In genomic region chr6:46763481-46763880, GRCm38 (mm10) we compare ENCODE assay signal across 21 mouse cellular contexts.
A peak's percentile ranks its signal among the peaks of the same experiment; 100 is the strongest.
DNase-seq lines count a peak whose midpoint lies in the region; ATAC-seq lines count a peak whose summit lies in the region.
"Had no signal": no experiment of that assay in that cellular context is flagged by ENCODE, and none has a peak within 500 bp of the region (broad histone marks: within the 10 kb centered on the region; RNA-seq: fewer than 3 reads in every experiment).

No protein-coding gene starts in this region.

- no peaks in the 10 kb centered on the region for H3K9me3 ChIP-seq in hindbrain, embryonic 11.5 days (ENCODE audit: control insufficient read depth, low read length)
- H3K9me3 ChIP-seq in hindbrain, embryonic 14.5 days (ENCODE audit: control insufficient read depth, low read length) = no peaks in the 10 kb centered on the region
- H3K9me3 ChIP-seq in midbrain, embryonic 11.5 days (ENCODE audit: control insufficient read depth, low read length) = no peaks in the 10 kb centered on the region
- no peaks in the 10 kb centered on the region for H3K9me3 ChIP-seq in midbrain, embryonic 15.5 days
- no peaks in the 10 kb centered on the region for H3K9me3 ChIP-seq in hindbrain, embryonic 13.5 days
- H3K9me3 ChIP-seq: forebrain, embryonic 12.5 days; heart, embryonic 15.5 days; hindbrain, embryonic 15.5 days; stomach, embryonic 15.5 days had no signal

- no peaks in the 10 kb centered on the region for H3K27me3 ChIP-seq in hindbrain, embryonic 11.5 days (ENCODE audit: control insufficient read depth, insufficient read depth, low read length)
- no peaks in the 10 kb centered on the region for H3K27me3 ChIP-seq in hindbrain, embryonic 14.5 days (ENCODE audit: control insufficient read depth, insufficient read depth, low read length)
- no peaks in the 10 kb centered on the region for H3K27me3 ChIP-seq in midbrain, embryonic 11.5 days (ENCODE audit: control insufficient read depth, insufficient read depth, low read length)
- H3K27me3 ChIP-seq in midbrain, embryonic 15.5 days (replicated peaks) = no peaks in the 10 kb centered on the region
- H3K27me3 ChIP-seq in hindbrain, embryonic 13.5 days = no peaks in the 10 kb centered on the region
- H3K27me3 ChIP-seq: forebrain, embryonic 12.5 days; heart, embryonic 15.5 days; hindbrain, embryonic 15.5 days; stomach, embryonic 15.5 days had no signal

- 23% methylated on average over 3 of the region's 3 CpGs for WGBS in hindbrain, embryonic 11.5 days
- WGBS in hindbrain, embryonic 14.5 days = 21% methylated on average over 3 of the region's 3 CpGs
- WGBS in midbrain, embryonic 11.5 days = 25% methylated on average over 3 of the region's 3 CpGs
- WGBS in midbrain, embryonic 15.5 days = 14% methylated on average over 3 of the region's 3 CpGs
- WGBS in hindbrain, embryonic 13.5 days = 23% methylated on average over 3 of the region's 3 CpGs

- H3K36me3 ChIP-seq in hindbrain, embryonic 11.5 days (ENCODE audit: control insufficient read depth, insufficient read depth, low read length) = no peaks in the 10 kb centered on the region
- no peaks in the 10 kb centered on the region for H3K36me3 ChIP-seq in hindbrain, embryonic 14.5 days (replicated peaks; ENCODE audit: control insufficient read depth, insufficient read depth)
- no peaks in the 10 kb centered on the region for H3K36me3 ChIP-seq in midbrain, embryonic 11.5 days (ENCODE audit: control insufficient read depth, insufficient read depth, low read length)
- no peaks in the 10 kb centered on the region for H3K36me3 ChIP-seq in midbrain, embryonic 15.5 days (replicated peaks)
- H3K36me3 ChIP-seq in hindbrain, embryonic 13.5 days = no peaks in the 10 kb centered on the region
- H3K36me3 ChIP-seq: forebrain, embryonic 12.5 days; heart, embryonic 15.5 days; hindbrain, embryonic 15.5 days; stomach, embryonic 15.5 days had no signal

- peak overlapping the region; percentile 17; the same call in 1 of the 2 replicates for H3K27ac ChIP-seq in hindbrain, embryonic 11.5 days (ENCODE audit: low read depth, low read length)
- no peak overlapping the region for H3K27ac ChIP-seq in hindbrain, embryonic 14.5 days
- H3K27ac ChIP-seq in midbrain, embryonic 11.5 days (ENCODE audit: low read depth, low read length) = 0 out of 2 replicates have a peak overlapping the region, but pooled peaks have one; percentile 5
- H3K27ac ChIP-seq in midbrain, embryonic 15.5 days = no peak overlapping the region
- no peak overlapping the region for H3K27ac ChIP-seq in hindbrain, embryonic 13.5 days
- H3K27ac ChIP-seq: forebrain, embryonic 12.5 days; heart, embryonic 15.5 days; hindbrain, embryonic 15.5 days; stomach, embryonic 15.5 days had no signal

- peak; percentile 80 for ATAC-seq in hindbrain, embryonic 11.5 days (ENCODE audit: low FRiP score)
- no peak for ATAC-seq in hindbrain, embryonic 14.5 days (ENCODE audit: low FRiP score)
- ATAC-seq in midbrain, embryonic 11.5 days (ENCODE audit: low FRiP score) = peak; percentile 88
- no peak for ATAC-seq in midbrain, embryonic 15.5 days (replicated peaks)
- ATAC-seq in hindbrain, embryonic 13.5 days (ENCODE audit: low FRiP score) = peak; percentile 46

- H3K4me2 ChIP-seq in hindbrain, embryonic 11.5 days (replicated peaks; ENCODE audit: low read depth, low read length) = no peak overlapping the region
- H3K4me2 ChIP-seq in hindbrain, embryonic 14.5 days (replicated peaks) = no peak overlapping the region
- no peak overlapping the region for H3K4me2 ChIP-seq in midbrain, embryonic 11.5 days
- H3K4me2 ChIP-seq in midbrain, embryonic 15.5 days = no peak overlapping the region
- no peak overlapping the region for H3K4me2 ChIP-seq in hindbrain, embryonic 13.5 days
- H3K4me2 ChIP-seq: forebrain, embryonic 12.5 days; heart, embryonic 15.5 days; hindbrain, embryonic 15.5 days; stomach, embryonic 15.5 days had no signal

- 0 out of 2 replicates have a peak, but pooled peaks cover 3% of the 10 kb centered on the region for H3K4me1 ChIP-seq in hindbrain, embryonic 11.5 days (replicated peaks; ENCODE audit: control insufficient read depth, insufficient read depth, low read length)
- H3K4me1 ChIP-seq in hindbrain, embryonic 14.5 days (replicated peaks; ENCODE audit: control insufficient read depth, insufficient read depth, low read length) = no peaks in the 10 kb centered on the region
- H3K4me1 ChIP-seq in midbrain, embryonic 11.5 days (ENCODE audit: control insufficient read depth, insufficient read depth, low read length) = peaks cover 5% of the 10 kb centered on the region; the same call in 1 of the 2 replicates
- H3K4me1 ChIP-seq in midbrain, embryonic 15.5 days = no peaks in the 10 kb centered on the region
- H3K4me1 ChIP-seq in hindbrain, embryonic 13.5 days (replicated peaks) = 0 out of 2 replicates have a peak, but pooled peaks cover 5% of the 10 kb centered on the region
- H3K4me1 ChIP-seq: heart, embryonic 15.5 days; hindbrain, embryonic 15.5 days; stomach, embryonic 15.5 days had no signal

- DNase-seq in hindbrain, embryonic 11.5 days (ENCODE audit: low spot score) = peak; percentile 26
- DNase-seq in hindbrain, embryonic 14.5 days (ENCODE audit: low spot score) = no peak
- peak; percentile 89 for DNase-seq in midbrain, embryonic 11.5 days (ENCODE audit: low spot score, missing footprints)
- peak; percentile 37 for DNase-seq in embryo, embryonic 10.5 days (ENCODE audit: low spot score)
- no peak for DNase-seq in heart, postnatal 25 days (ENCODE audit: low spot score)
- no peak for DNase-seq in adrenal gland, adult 8-10 months
- DNase-seq: B cell, adult 2 months; cerebellum, adult 9-10 months; gastrocnemius, postnatal 36 days; kidney, adult 9 months; lung, adult 18-20 months; lung, postnatal 14 days; right cerebral cortex, postnatal 25 days; thymus, adult 18-20 months; thymus, postnatal 4 days had no signal

- H3K9ac ChIP-seq in hindbrain, embryonic 11.5 days (ENCODE audit: low read depth, low read length) = no peak overlapping the region
- H3K9ac ChIP-seq in hindbrain, embryonic 14.5 days = no peak overlapping the region
- no peak overlapping the region for H3K9ac ChIP-seq in midbrain, embryonic 11.5 days (ENCODE audit: low read length)
- H3K9ac ChIP-seq in midbrain, embryonic 15.5 days = no peak overlapping the region
- H3K9ac ChIP-seq in hindbrain, embryonic 13.5 days = no peak overlapping the region
- H3K9ac ChIP-seq: forebrain, embryonic 12.5 days; heart, embryonic 15.5 days; hindbrain, embryonic 15.5 days; stomach, embryonic 15.5 days had no signal

- intact Hi-C loops in heart, postnatal 25 days (cut with DNase I) = no loop called here

- H3K4me3 ChIP-seq in hindbrain, embryonic 11.5 days (ENCODE audit: low read depth, low read length) = no peak overlapping the region
- H3K4me3 ChIP-seq in hindbrain, embryonic 14.5 days (replicated peaks; ENCODE audit: low read length) = no peak overlapping the region
- H3K4me3 ChIP-seq in midbrain, embryonic 11.5 days (ENCODE audit: low read depth, low read length) = no peak overlapping the region
- H3K4me3 ChIP-seq in midbrain, embryonic 15.5 days = no peak overlapping the region
- no peak overlapping the region for H3K4me3 ChIP-seq in hindbrain, embryonic 13.5 days
- H3K4me3 ChIP-seq: forebrain, embryonic 12.5 days; heart, embryonic 15.5 days; hindbrain, embryonic 15.5 days; stomach, embryonic 15.5 days had no signal

Comparison
In these comparisons a context has a peak if more than half of its experiments do, and no peak if none do; other contexts are left out.
1. ATAC-seq: peak in hindbrain, embryonic 11.5 days (single experiment), midbrain, embryonic 11.5 days (single experiment) and hindbrain, embryonic 13.5 days (single experiment); none in hindbrain, embryonic 14.5 days (single experiment) and midbrain, embryonic 15.5 days (single experiment).
2. DNase-seq: peak in hindbrain, embryonic 11.5 days (single experiment), midbrain, embryonic 11.5 days (single experiment) and embryo, embryonic 10.5 days (single experiment); none in hindbrain, embryonic 14.5 days (single experiment), heart, postnatal 25 days (single experiment) and adrenal gland, adult 8-10 months (single experiment).
3. H3K27ac ChIP-seq: peak in hindbrain, embryonic 11.5 days (single experiment) and midbrain, embryonic 11.5 days (single experiment); none in hindbrain, embryonic 14.5 days (single experiment), midbrain, embryonic 15.5 days (single experiment) and hindbrain, embryonic 13.5 days (single experiment).